Mouse (Mus musculus): ENCODE measurements around the gene Col13a1. TPM values are rescaled to one million over a fixed set of nuclear protein-coding genes. Genes with fewer than 3 reads are reported as not detected.
A peak's percentile ranks its signal among the peaks of the same experiment; 100 is the strongest.

Col13a1 gene
- polyA plus RNA-seq, 1 experiment from 2014 or later = 1.9 TPM

- H3K36me3 ChIP-seq = no peaks in the 10 kb centered on the region
- H3K27ac ChIP-seq = no peak overlapping the region
- DNase-seq (ENCODE audit: low spot score) = no peak
- WGBS = 56% methylated on average over 5 of the region's 5 CpGs
- peaks cover 7% of the 10 kb centered on the region for H3K4me1 ChIP-seq (replicated peaks)
- no peaks in the 10 kb centered on the region for H3K9me3 ChIP-seq
- no peak overlapping the region for H3K4me3 ChIP-seq
- peaks cover 13% of the 10 kb centered on the region for H3K27me3 ChIP-seq (ENCODE audit: insufficient read depth, poor library complexity, severe bottlenecking)
These were observed 25.0 kb downstream of the Col13a1 start for GRCm38 (mm10) chr10:61953916-61954315.

GRCm38 (mm10) chr10:61949542-61949941 lies 29.4 kb downstream of the Col13a1 start:
- peak overlapping the region; percentile 23; the same call in 1 of the 2 replicates for H3K27ac ChIP-seq
- no peaks in the 10 kb centered on the region for H3K9me3 ChIP-seq
- H3K27me3 ChIP-seq (ENCODE audit: insufficient read depth, poor library complexity, severe bottlenecking) = peaks cover 17% of the 10 kb centered on the region
- H3K36me3 ChIP-seq = no peaks in the 10 kb centered on the region
- no peak for DNase-seq (ENCODE audit: low spot score)
- peaks cover 7% of the 10 kb centered on the region for H3K4me1 ChIP-seq (replicated peaks)
- 68% methylated on average over 6 of the region's 6 CpGs for WGBS
- no peak overlapping the region for H3K4me3 ChIP-seq

DNA sequence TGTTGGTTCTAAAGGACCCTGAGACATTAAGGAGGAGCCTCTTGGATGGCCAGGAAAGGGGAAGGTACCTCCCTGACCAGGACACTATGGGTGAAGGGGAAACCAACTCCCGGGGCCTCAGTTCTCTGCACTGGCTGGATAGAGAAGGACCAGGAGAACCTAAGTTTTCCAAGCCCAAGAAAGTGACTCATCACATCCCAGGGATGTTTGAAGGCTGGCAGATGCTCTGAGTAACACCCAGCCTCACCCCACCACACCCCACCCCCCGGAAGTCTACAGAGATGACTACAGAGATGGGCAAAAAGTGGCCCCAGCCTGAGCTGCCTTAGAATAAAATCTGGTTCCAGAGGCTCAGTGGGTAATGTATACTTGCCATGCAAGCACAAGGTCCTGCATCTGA lies 34.5 kb downstream of the Col13a1 start:
- DNase-seq (ENCODE audit: low spot score) = no peak
- 87% methylated on average over 2 of the region's 2 CpGs for WGBS
- H3K9me3 ChIP-seq = no peaks in the 10 kb centered on the region
- H3K27ac ChIP-seq = no peak overlapping the region
- peaks cover 22% of the 10 kb centered on the region for H3K4me1 ChIP-seq (replicated peaks)
- H3K36me3 ChIP-seq = no peaks in the 10 kb centered on the region
- H3K27me3 ChIP-seq (ENCODE audit: insufficient read depth, poor library complexity, severe bottlenecking) = peaks cover 21% of the 10 kb centered on the region
- H3K4me3 ChIP-seq = no peak overlapping the region

- peak; percentile 42 for DNase-seq (ENCODE audit: low spot score)
- Histone ChIP-seq H3K4me1 (replicated peaks) (peaks cover 19% of the 10 kb centered on the region), H3K4me3 (no peak overlapping the region), H3K27me3 (ENCODE audit: insufficient read depth, poor library complexity, severe bottlenecking) (peaks cover 30% of the 10 kb centered on the region), H3K27ac (peak overlapping the region; percentile 5; the same call in 1 of the 2 replicates), H3K9me3 (no peaks in the 10 kb centered on the region), H3K36me3 (no peaks in the 10 kb centered on the region)
- 53% methylated on average over 10 of the region's 10 CpGs for WGBS
These were observed 35.4 kb downstream of the Col13a1 start for GRCm38 (mm10) chr10:61943480-61943879.

DNA sequence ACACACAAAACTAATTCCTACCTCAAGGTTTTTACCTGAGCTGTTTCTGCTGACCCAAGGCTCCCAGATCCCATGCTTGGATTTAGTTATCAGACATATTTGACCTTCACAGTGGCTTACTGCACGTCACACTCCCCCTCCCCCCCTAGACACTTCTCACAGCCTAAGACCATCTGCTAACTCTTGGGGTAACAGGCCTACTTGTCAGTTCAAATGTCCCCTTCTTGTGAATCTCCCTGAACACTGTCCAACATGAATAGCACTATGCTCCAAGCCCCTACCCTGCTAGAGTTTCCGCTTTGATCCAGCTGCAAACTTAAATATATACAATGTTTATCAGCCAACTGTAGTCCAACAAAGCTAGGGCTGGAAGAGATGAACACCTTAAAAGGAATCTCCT lies 36.2 kb downstream of the Col13a1 start:
- Histone ChIP-seq H3K27me3 (ENCODE audit: insufficient read depth, poor library complexity, severe bottlenecking) (peaks cover 34% of the 10 kb centered on the region), H3K4me3 (no peak overlapping the region), H3K36me3 (no peaks in the 10 kb centered on the region), H3K27ac (0 out of 2 replicates have a peak overlapping the region, but pooled peaks have one; percentile 1), H3K9me3 (no peaks in the 10 kb centered on the region), H3K4me1 (replicated peaks) (peaks cover 19% of the 10 kb centered on the region)
- DNase-seq (ENCODE audit: low spot score) = no peak
- WGBS = 81% methylated on average over 2 of the region's 2 CpGs

- no peaks in the 10 kb centered on the region for H3K9me3 ChIP-seq
- peak overlapping the region; percentile 44 for H3K4me3 ChIP-seq
- WGBS = 2% methylated on average over 28 of the region's 28 CpGs
- H3K27ac ChIP-seq = peak overlapping the region; percentile 36
- H3K36me3 ChIP-seq = no peaks in the 10 kb centered on the region
- peaks cover 37% of the 10 kb centered on the region for H3K4me1 ChIP-seq (replicated peaks)
- peak; percentile 58 for DNase-seq (ENCODE audit: low spot score)
- H3K27me3 ChIP-seq (ENCODE audit: insufficient read depth, poor library complexity, severe bottlenecking) = peaks cover 59% of the 10 kb centered on the region
These were observed 42.4 kb downstream of the Col13a1 start for GRCm38 (mm10) chr10:61936211-61937121.

DNA sequence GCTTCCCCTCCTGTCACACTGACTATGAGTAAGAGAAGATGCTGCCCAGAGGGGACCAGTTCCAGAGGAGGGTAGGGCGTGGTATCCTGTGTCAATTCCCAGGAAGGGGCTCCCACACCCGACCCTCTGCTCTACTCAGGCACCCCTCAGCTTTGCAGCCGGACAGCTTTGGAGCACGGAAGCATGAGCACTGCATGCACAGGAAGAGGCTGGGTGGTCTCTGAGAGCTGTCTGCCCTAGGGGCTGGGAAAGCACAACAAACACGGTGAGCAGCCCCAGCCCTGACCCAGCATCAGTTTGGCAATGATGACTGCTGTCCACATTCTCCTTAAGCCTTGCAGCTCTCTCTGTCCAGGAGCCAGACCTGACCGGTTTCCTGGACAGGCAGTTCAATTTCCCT lies 47.2 kb downstream of the Col13a1 start:
- no peak overlapping the region for H3K4me3 ChIP-seq
- peaks cover 48% of the 10 kb centered on the region for H3K27me3 ChIP-seq (ENCODE audit: insufficient read depth, poor library complexity, severe bottlenecking)
- no peak overlapping the region for H3K27ac ChIP-seq
- no peak for DNase-seq (ENCODE audit: low spot score)
- H3K9me3 ChIP-seq = no peaks in the 10 kb centered on the region
- WGBS = 51% methylated on average over 6 of the region's 6 CpGs
- H3K36me3 ChIP-seq = no peaks in the 10 kb centered on the region
- H3K4me1 ChIP-seq (replicated peaks) = peaks cover 62% of the 10 kb centered on the region

DNA sequence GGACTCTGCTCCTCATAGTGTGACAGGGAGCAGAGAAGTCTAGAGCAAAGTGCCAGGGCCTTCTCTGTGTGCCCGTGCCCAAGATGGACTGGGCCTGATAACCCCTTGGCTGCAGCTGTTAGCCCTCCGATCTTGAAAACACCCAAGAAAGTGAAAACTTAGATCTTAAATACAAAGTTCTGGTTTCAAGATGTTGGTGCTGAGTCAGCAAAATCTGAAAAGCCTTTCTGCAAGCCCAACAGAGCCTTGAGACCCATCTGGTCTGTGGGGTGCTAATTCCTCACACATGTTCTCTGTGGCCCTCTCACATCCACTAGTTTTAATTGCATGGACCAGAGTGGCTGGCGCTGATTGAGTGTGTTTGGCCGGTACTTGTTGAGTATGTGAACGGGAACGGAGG lies 49.0 kb downstream of the Col13a1 start:
- WGBS = 72% methylated on average over 6 of the region's 6 CpGs
- Histone ChIP-seq H3K36me3 (no peaks in the 10 kb centered on the region), H3K4me1 (replicated peaks) (peaks cover 46% of the 10 kb centered on the region), H3K27me3 (ENCODE audit: insufficient read depth, poor library complexity, severe bottlenecking) (peaks cover 31% of the 10 kb centered on the region), H3K9me3 (no peaks in the 10 kb centered on the region), H3K4me3 (no peak overlapping the region), H3K27ac (no peak overlapping the region)
- DNase-seq (ENCODE audit: low spot score) = no peak

DNA sequence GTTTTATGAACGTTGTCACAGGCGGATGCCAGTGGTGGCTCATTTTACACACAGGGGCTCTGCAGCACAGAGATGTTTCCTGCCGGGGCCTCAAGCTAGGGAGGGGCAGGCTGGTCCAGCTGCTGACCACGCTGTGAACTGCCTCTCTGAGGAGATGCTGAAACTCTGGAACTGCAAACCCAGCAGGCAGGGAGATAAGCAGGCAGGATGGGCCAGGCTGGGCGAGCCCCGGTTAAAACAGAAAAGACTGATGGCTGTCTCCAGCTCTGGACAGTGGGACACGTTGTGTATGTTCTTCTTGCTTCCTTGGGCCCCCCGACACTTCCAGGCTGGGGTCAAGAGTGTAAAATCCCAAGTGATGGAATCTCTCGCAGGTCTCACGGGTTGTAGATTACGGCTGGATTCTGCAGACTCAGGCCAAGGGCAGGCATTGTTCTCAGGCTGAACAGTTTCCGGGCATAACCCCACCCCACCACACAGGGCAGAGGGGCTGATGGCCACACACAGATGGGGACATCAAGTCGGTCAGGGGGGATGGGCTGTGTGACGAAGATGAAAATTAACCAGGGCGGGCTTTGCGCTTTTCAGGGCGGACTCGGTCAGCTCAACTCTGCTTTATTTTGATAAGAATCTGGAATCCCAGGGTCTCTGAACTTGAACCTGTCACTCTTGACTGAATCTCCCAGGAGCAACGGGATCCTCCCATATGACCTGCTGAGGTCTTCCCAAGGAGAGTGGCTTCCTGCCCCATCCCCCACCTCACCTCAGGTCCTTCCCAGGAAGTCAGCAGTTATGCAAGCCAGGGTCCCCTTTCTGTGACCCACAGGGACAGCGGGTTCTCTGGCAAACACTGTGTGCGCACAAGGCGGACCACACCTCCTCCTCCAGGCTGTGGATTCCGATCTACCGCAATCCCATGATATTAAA lies 49.9 kb downstream of the Col13a1 start:
- 10% methylated on average over 24 of the region's 24 CpGs for WGBS
- peak; percentile 66 for DNase-seq (ENCODE audit: low spot score)
- H3K27ac ChIP-seq = peak overlapping the region; percentile 81
- peak overlapping the region; percentile 36 for H3K4me3 ChIP-seq
- no peaks in the 10 kb centered on the region for H3K9me3 ChIP-seq
- peaks cover 25% of the 10 kb centered on the region for H3K27me3 ChIP-seq (ENCODE audit: insufficient read depth, poor library complexity, severe bottlenecking)
- peaks cover 45% of the 10 kb centered on the region for H3K4me1 ChIP-seq (replicated peaks)
- H3K36me3 ChIP-seq = no peaks in the 10 kb centered on the region

- Histone ChIP-seq H3K4me3 (no peak overlapping the region), H3K27ac (no peak overlapping the region), H3K4me1 (replicated peaks) (peaks cover 55% of the 10 kb centered on the region), H3K27me3 (ENCODE audit: insufficient read depth, poor library complexity, severe bottlenecking) (peaks cover 25% of the 10 kb centered on the region), H3K36me3 (no peaks in the 10 kb centered on the region), H3K9me3 (no peaks in the 10 kb centered on the region)
- no peak for DNase-seq (ENCODE audit: low spot score)
These were observed 53.2 kb downstream of the Col13a1 start for GRCm38 (mm10) chr10:61925691-61926090.

GRCm38 (mm10) chr10:61920655-61921365 lies 58.1 kb downstream of the Col13a1 start:
- DNase-seq (ENCODE audit: low spot score) = peak; percentile 20
- peaks cover 33% of the 10 kb centered on the region for H3K4me1 ChIP-seq (replicated peaks)
- peaks cover 7% of the 10 kb centered on the region for H3K9me3 ChIP-seq
- H3K36me3 ChIP-seq = no peaks in the 10 kb centered on the region
- H3K27me3 ChIP-seq (ENCODE audit: insufficient read depth, poor library complexity, severe bottlenecking) = no peaks in the 10 kb centered on the region
- H3K4me3 ChIP-seq = no peak overlapping the region
- peak overlapping the region; percentile 64 for H3K27ac ChIP-seq
- 42% methylated on average over 11 of the region's 11 CpGs for WGBS

DNA sequence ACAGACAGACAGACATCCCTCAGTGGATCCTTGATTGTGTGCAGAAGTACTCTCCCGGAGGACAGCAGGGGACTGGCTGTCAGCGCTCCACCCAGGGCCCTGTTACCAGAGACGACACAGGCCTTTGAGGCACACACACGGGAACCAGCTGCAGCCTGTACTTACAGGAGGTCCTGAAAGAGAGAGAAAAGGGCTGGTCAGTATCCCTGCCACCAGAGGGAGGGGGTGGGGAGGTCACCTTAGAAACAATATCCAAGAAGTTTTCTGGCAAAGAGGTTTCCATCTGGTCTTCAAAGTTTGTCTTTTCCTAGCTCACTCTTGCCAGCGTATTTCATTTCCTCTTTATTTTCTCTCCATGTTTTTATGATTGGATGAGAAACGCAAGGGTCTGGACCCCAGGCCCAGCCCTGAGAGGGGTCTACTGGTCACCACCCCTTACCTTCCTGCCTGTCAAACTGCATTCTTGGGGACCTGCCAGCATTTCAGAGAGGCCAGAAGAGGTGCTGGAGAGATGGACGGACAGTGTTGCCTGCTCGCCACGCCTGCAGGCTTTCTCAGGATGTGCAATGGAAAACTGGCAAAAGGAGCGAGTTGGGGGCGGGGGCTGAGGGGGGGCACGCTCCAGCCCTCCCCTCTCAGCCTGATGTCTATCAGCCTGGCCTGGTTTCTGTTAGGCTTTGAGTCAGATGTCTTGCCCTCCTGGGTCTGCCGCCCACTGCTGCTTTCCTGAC lies 58.8 kb downstream of the Col13a1 start:
- no peaks in the 10 kb centered on the region for H3K27me3 ChIP-seq (ENCODE audit: insufficient read depth, poor library complexity, severe bottlenecking)
- peaks cover 15% of the 10 kb centered on the region for H3K9me3 ChIP-seq
- DNase-seq (ENCODE audit: low spot score) = peak; percentile 31
- peaks cover 33% of the 10 kb centered on the region for H3K4me1 ChIP-seq (replicated peaks)
- WGBS = 36% methylated on average over 13 of the region's 13 CpGs
- H3K4me3 ChIP-seq = no peak overlapping the region
- H3K36me3 ChIP-seq = no peaks in the 10 kb centered on the region
- peak overlapping the region; percentile 64 for H3K27ac ChIP-seq

Data from hindbrain, embryonic 10.5 days (tissue).